Mouse (Mus musculus): ENCODE results near the gene Nfkbie.

DNA sequence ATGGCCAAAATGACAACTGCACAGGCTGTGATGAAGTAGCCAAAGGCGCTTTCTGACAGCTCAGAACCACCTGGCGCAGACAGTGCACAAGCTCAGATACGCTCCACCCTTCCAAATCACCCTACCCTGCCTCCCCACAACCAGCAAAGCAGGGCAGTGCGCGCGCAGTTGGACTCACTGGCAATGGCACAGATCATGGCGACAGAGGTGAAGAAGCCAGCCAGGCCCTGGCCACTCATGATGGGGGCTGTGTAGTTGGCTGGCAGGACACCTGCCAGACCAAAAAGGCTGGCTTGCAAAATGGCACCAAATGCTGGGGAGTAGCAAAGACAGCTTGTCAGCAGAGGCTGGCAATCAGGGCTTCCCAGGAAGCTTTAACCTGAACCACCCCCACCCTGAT is 33.7 kb downstream of the Nfkbie start:
- TF ChIP-seq CTCF (IDR thresholded peaks at IDR 0.05; ENCODE audit: low read depth) = no peak
- TF ChIP-seq EP300 (IDR thresholded peaks at IDR 0.05; ENCODE audit: low read depth) = no peak
